Mouse (Mus musculus): ENCODE measurements around the gene Sncb. TPM values are rescaled to one million over a fixed set of nuclear protein-coding genes. Genes with fewer than 3 reads are reported as not detected.

The Sncb gene
- polyA plus RNA-seq, 1 experiment from 2014 or later = 0.29 TPM

DNA sequence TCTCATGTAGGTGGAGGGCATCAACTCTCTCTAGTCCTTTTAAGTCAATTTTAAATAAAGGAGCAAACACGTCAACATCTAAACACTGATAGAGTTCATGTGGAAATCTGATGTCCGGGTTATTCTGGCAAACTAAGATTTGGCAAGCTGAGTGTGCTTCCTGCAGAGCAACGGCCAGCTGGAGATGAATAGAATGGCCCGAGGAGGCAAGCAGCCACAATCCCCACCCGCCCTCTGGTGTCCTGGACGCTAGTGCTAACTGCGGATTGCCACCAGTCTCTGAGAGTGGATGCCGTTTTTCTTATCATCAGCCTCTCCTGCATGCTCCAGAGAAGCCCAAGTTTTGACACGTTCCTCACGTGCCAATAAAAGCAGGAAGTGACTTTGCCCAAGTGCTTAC, 19.5 kb downstream of the Sncb start:
- Histone ChIP-seq H3K36me3 (ENCODE audit: control insufficient read depth, insufficient read depth, low read length) (no peaks in the 10 kb centered on the region), H3K9ac (ENCODE audit: low read length) (no peak overlapping the region), H3K27me3 (ENCODE audit: control insufficient read depth, insufficient read depth, low read length) (no peaks in the 10 kb centered on the region; the same call in 1 of the 2 replicates), H3K4me3 (ENCODE audit: low read depth, low read length) (no peak overlapping the region), H3K9me3 (ENCODE audit: control insufficient read depth, low read length) (no peaks in the 10 kb centered on the region), H3K4me2 (replicated peaks; ENCODE audit: low read depth) (no peak overlapping the region), H3K27ac (replicated peaks) (no peak overlapping the region), H3K4me1 (replicated peaks; ENCODE audit: control insufficient read depth, insufficient read depth) (peaks cover 3% of the 10 kb centered on the region; the same call in 1 of the 2 replicates)
- ATAC-seq (ENCODE audit: low FRiP score, low TSS enrichment) (no peak), DNase-seq (ENCODE audit: low spot score) (no peak)
- TF ChIP-seq CTCF (IDR thresholded peaks at IDR 0.05; ENCODE audit: low read depth) (no peak), EP300 (optimal IDR thresholded peaks at IDR 0.05) (no peak)
- WGBS = 40% methylated on average over 10 of the region's 10 CpGs

GRCm38 (mm10) chr13:54746110-54746509, 20.3 kb downstream of the Sncb start:
- no peak overlapping the region for H3K9ac ChIP-seq (ENCODE audit: low read length)
- WGBS = 39% methylated on average over 6 of the region's 6 CpGs
- ATAC-seq (ENCODE audit: low FRiP score, low TSS enrichment) = no peak
- no peak overlapping the region for H3K27ac ChIP-seq (replicated peaks)
- H3K4me2 ChIP-seq (replicated peaks; ENCODE audit: low read depth) = no peak overlapping the region
- no peak for DNase-seq (ENCODE audit: low spot score)
- H3K36me3 ChIP-seq (ENCODE audit: control insufficient read depth, insufficient read depth, low read length) = no peaks in the 10 kb centered on the region
- H3K9me3 ChIP-seq (ENCODE audit: control insufficient read depth, low read length) = no peaks in the 10 kb centered on the region
- peaks cover 3% of the 10 kb centered on the region; the same call in 1 of the 2 replicates for H3K4me1 ChIP-seq (replicated peaks; ENCODE audit: control insufficient read depth, insufficient read depth)
- H3K4me3 ChIP-seq (ENCODE audit: low read depth, low read length) = no peak overlapping the region
- H3K27me3 ChIP-seq (ENCODE audit: control insufficient read depth, insufficient read depth, low read length) = no peaks in the 10 kb centered on the region; the same call in 1 of the 2 replicates
- no peak for TF ChIP-seq CTCF (IDR thresholded peaks at IDR 0.05; ENCODE audit: low read depth)
- TF ChIP-seq EP300 (optimal IDR thresholded peaks at IDR 0.05) = no peak

DNA sequence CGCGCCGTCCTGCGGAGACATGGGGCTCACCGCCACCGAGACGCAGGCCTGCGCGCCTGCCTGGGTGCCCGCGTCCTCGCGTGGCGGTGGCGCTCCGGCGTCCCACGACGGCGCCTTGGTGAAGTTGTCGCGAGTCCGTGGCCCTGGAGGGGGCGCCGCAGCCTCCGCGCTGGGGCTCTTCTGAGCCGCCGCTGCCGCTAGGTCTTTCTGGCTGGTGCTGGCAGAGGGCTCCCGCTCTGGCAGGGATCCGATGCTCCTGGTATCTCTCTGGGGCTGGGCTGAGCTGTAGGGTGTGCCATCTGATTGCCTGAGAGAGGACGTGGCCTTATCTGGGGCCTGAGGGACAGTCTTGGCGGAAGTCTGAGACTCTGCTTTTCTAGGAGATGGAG, 28.2 kb downstream of the Sncb start:
- H3K9ac ChIP-seq (ENCODE audit: low read length) = no peak overlapping the region
- WGBS = 4% methylated on average over 32 of the region's 34 CpGs

DNA sequence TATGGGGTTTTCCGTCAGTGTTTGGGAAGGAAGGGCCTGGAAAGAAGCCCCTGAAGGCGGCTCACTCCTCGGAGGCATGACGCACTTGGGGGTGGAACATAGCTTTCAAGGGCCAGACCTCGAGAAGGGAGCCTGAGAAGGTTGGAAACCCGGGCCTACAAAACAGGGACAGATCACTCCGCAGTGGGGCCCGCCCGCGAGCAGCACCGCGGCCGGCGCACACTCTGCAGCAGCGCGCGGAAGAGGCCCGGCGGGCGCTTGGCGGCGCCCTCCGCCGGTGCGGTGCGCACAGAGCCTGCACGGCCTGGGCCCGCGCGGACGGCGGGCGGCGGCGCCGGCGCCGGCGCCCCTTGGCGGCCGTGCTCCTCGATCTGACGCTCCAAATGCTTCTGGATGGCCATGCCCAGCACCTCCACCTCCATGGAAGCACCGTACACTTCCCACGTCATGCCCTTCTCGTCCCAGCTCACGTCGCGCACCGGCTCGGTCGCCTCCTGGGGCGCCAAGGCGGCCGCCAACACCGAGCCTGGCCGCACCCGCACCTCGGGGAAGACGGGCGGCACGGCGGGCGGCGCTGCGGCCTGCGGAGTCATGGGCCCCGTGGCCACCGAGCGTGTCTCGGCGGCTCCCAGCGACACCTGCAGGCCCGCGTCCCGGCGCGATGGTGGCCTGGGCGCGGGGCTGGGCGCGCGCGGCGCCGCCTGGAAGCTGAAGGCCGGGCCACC, 28.7 kb downstream of the Sncb start:
- H3K27ac ChIP-seq (replicated peaks) = no peak overlapping the region
- peak; percentile 70 for ATAC-seq (ENCODE audit: low FRiP score, low TSS enrichment)
- H3K4me2 ChIP-seq (replicated peaks; ENCODE audit: low read depth) = peak overlapping the region; percentile 54
- H3K36me3 ChIP-seq (ENCODE audit: control insufficient read depth, insufficient read depth, low read length) = no peaks in the 10 kb centered on the region
- no peaks in the 10 kb centered on the region for H3K4me1 ChIP-seq (replicated peaks; ENCODE audit: control insufficient read depth, insufficient read depth)
- WGBS = under 1% methylated on average over 65 of the region's 87 CpGs
- TF ChIP-seq EP300 (optimal IDR thresholded peaks at IDR 0.05) (no peak), CTCF (IDR thresholded peaks at IDR 0.05; ENCODE audit: low read depth) (no peak)
- peak overlapping the region; percentile 37 for H3K4me3 ChIP-seq (ENCODE audit: low read depth, low read length)
- no peaks in the 10 kb centered on the region for H3K9me3 ChIP-seq (ENCODE audit: control insufficient read depth, low read length)
- H3K9ac ChIP-seq (ENCODE audit: low read length) = no peak overlapping the region
- H3K27me3 ChIP-seq (ENCODE audit: control insufficient read depth, insufficient read depth, low read length) = peaks cover 22% of the 10 kb centered on the region
- peak; percentile 53 for DNase-seq (ENCODE audit: low spot score)

More for the DNA sequence above, 28.2 kb downstream of the Sncb start:
- peak; percentile 3; the same call in 1 of the 2 replicates for TF ChIP-seq CTCF (IDR thresholded peaks at IDR 0.05; ENCODE audit: low read depth)
- TF ChIP-seq EP300 (optimal IDR thresholded peaks at IDR 0.05) = no peak
- ATAC-seq (ENCODE audit: low FRiP score, low TSS enrichment) = no peak
- Histone ChIP-seq H3K4me3 (ENCODE audit: low read depth, low read length) (peak overlapping the region; percentile 37), H3K36me3 (ENCODE audit: control insufficient read depth, insufficient read depth, low read length) (no peaks in the 10 kb centered on the region), H3K9me3 (ENCODE audit: control insufficient read depth, low read length) (no peaks in the 10 kb centered on the region), H3K4me1 (replicated peaks; ENCODE audit: control insufficient read depth, insufficient read depth) (no peaks in the 10 kb centered on the region), H3K27me3 (ENCODE audit: control insufficient read depth, insufficient read depth, low read length) (peaks cover 22% of the 10 kb centered on the region), H3K27ac (replicated peaks) (no peak overlapping the region), H3K4me2 (replicated peaks; ENCODE audit: low read depth) (peak overlapping the region; percentile 54)
- no peak for DNase-seq (ENCODE audit: low spot score)

- no peak overlapping the region for H3K4me3 ChIP-seq (ENCODE audit: low read depth, low read length)
These were observed 29.5 kb downstream of the Sncb start for GRCm38 (mm10) chr13:54736931-54737330.

GRCm38 (mm10) chr13:54726131-54726530, 40.3 kb downstream of the Sncb start:
- no peak overlapping the region for H3K4me3 ChIP-seq (ENCODE audit: low read depth, low read length)
- no peak overlapping the region for H3K4me2 ChIP-seq (replicated peaks; ENCODE audit: low read depth)
- 51% methylated on average over 11 of the region's 11 CpGs for WGBS
- H3K36me3 ChIP-seq (ENCODE audit: control insufficient read depth, insufficient read depth, low read length) = no peaks in the 10 kb centered on the region
- H3K9ac ChIP-seq (ENCODE audit: low read length) = no peak overlapping the region
- H3K27me3 ChIP-seq (ENCODE audit: control insufficient read depth, insufficient read depth, low read length) = no peaks in the 10 kb centered on the region
- TF ChIP-seq CTCF (IDR thresholded peaks at IDR 0.05; ENCODE audit: low read depth) = no peak
- no peaks in the 10 kb centered on the region for H3K4me1 ChIP-seq (replicated peaks; ENCODE audit: control insufficient read depth, insufficient read depth)
- DNase-seq (ENCODE audit: low spot score) = no peak
- no peak for ATAC-seq (ENCODE audit: low FRiP score, low TSS enrichment)
- H3K9me3 ChIP-seq (ENCODE audit: control insufficient read depth, low read length) = 0 out of 2 replicates have a peak, but pooled peaks cover 2% of the 10 kb centered on the region
- no peak overlapping the region for H3K27ac ChIP-seq (replicated peaks)

More at GRCm38 (mm10) chr13:54736931-54737330, 29.5 kb downstream of the Sncb start:
- no peak overlapping the region; the same call in 1 of the 2 replicates for H3K4me2 ChIP-seq (replicated peaks; ENCODE audit: low read depth)
- no peaks in the 10 kb centered on the region for H3K4me1 ChIP-seq (replicated peaks; ENCODE audit: control insufficient read depth, insufficient read depth)
- DNase-seq (ENCODE audit: low spot score) (no peak), ATAC-seq (ENCODE audit: low FRiP score, low TSS enrichment) (no peak)
- no peaks in the 10 kb centered on the region for H3K36me3 ChIP-seq (ENCODE audit: control insufficient read depth, insufficient read depth, low read length)
- WGBS = 27% methylated on average over 3 of the region's 3 CpGs
- no peak overlapping the region for H3K9ac ChIP-seq (ENCODE audit: low read length)
- peaks cover 22% of the 10 kb centered on the region for H3K27me3 ChIP-seq (ENCODE audit: control insufficient read depth, insufficient read depth, low read length)
- H3K27ac ChIP-seq (replicated peaks) = no peak overlapping the region
- TF ChIP-seq EP300 (optimal IDR thresholded peaks at IDR 0.05) (no peak), CTCF (IDR thresholded peaks at IDR 0.05; ENCODE audit: low read depth) (no peak)
- H3K9me3 ChIP-seq (ENCODE audit: control insufficient read depth, low read length) = no peaks in the 10 kb centered on the region
